Comparison of ENCODE assay signal across 8 mouse cellular contexts in genomic region chr5:114537308-114538020, GRCm38 (mm10). TPM values are rescaled to one million over a fixed set of nuclear protein-coding genes. Genes with fewer than 3 reads are reported as not detected.
DNase-seq lines count a peak whose midpoint lies in the region; ATAC-seq and TF ChIP-seq lines count a peak whose summit lies in the region.

No protein-coding gene starts in this region.

- peak; percentile 49 to 55 for DNase-seq in cerebellum, postnatal 10 days
- no peak for DNase-seq in cerebellum, adult 8-10 months
- DNase-seq in right cerebral cortex, adult 2 months (ENCODE audit: low spot score in 2 of 2), result peak; percentile 4 to 12
- DNase-seq in right cerebral cortex, postnatal 14 days, result no peak
- DNase-seq in limb, embryonic 14.5 days (ENCODE audit: low spot score), result no peak
- no peak for DNase-seq in stomach, postnatal 0 days (ENCODE audit: low spot score)
- no peak for DNase-seq in lung, adult 2 months
- DNase-seq in left cerebral cortex, postnatal 36 days (ENCODE audit: low spot score in 2 of 2), result no peak

- no peak for TF ChIP-seq EP300 in stomach, postnatal 0 days (optimal IDR thresholded peaks at IDR 0.05)

- no peak for TF ChIP-seq CTCF in stomach, postnatal 0 days (IDR thresholded peaks at IDR 0.05; ENCODE audit: low read depth)
- TF ChIP-seq CTCF in lung, adult 2 months (IDR thresholded peaks at IDR 0.05; ENCODE audit: insufficient read depth, low read length), result no peak

- 0 out of 2 replicates have a peak, but pooled peaks cover 11% of the 10 kb centered on the region for H3K27me3 ChIP-seq in limb, embryonic 14.5 days (ENCODE audit: control insufficient read depth, insufficient read depth, low read length)
- no peaks in the 10 kb centered on the region for H3K27me3 ChIP-seq in stomach, postnatal 0 days (ENCODE audit: control insufficient read depth, insufficient read depth, low read length)

- peak overlapping the region; percentile 18 for H3K4me3 ChIP-seq in limb, embryonic 14.5 days (replicated peaks; ENCODE audit: low read length)
- H3K4me3 ChIP-seq in stomach, postnatal 0 days (ENCODE audit: low read depth, low read length), result no peak overlapping the region
- no peak overlapping the region for H3K4me3 ChIP-seq in lung, adult 2 months (replicated peaks; ENCODE audit: extremely low read depth, low read depth, low read length)

- intact Hi-C loops in left cerebral cortex, postnatal 36 days (cut with DNase I), result no loop called here

- no peaks in the 10 kb centered on the region for H3K36me3 ChIP-seq in limb, embryonic 14.5 days (ENCODE audit: control insufficient read depth, insufficient read depth, low read length)
- no peaks in the 10 kb centered on the region for H3K36me3 ChIP-seq in stomach, postnatal 0 days (ENCODE audit: control insufficient read depth, insufficient read depth, low read length)

- no peak overlapping the region for H3K27ac ChIP-seq in limb, embryonic 14.5 days (replicated peaks; ENCODE audit: low read depth, low read length)
- no peak overlapping the region for H3K27ac ChIP-seq in stomach, postnatal 0 days (replicated peaks)

- H3K4me2 ChIP-seq in limb, embryonic 14.5 days (replicated peaks; ENCODE audit: low read depth, low read length, severe bottlenecking), result peak overlapping the region; percentile 29
- peak overlapping the region; percentile 11 for H3K4me2 ChIP-seq in stomach, postnatal 0 days (replicated peaks; ENCODE audit: low read depth)

- peaks cover 29% of the 10 kb centered on the region for H3K4me1 ChIP-seq in limb, embryonic 14.5 days (ENCODE audit: control insufficient read depth, insufficient read depth, low read length)
- H3K4me1 ChIP-seq in stomach, postnatal 0 days (replicated peaks; ENCODE audit: control insufficient read depth, insufficient read depth), result no peaks in the 10 kb centered on the region
- no peaks in the 10 kb centered on the region for H3K4me1 ChIP-seq in lung, adult 2 months (ENCODE audit: control insufficient read depth, insufficient read depth, low read length)

- no peak for TF ChIP-seq POLR2A in limb, embryonic 14.5 days (IDR thresholded peaks at IDR 0.05; ENCODE audit: borderline replicate concordance, extremely low read depth, insufficient read depth, insufficient read length)
- TF ChIP-seq POLR2A in lung, adult 2 months (IDR thresholded peaks at IDR 0.05; ENCODE audit: borderline replicate concordance, extremely low read depth, low read depth, low read length), result no peak

- no peaks in the 10 kb centered on the region for H3K9me3 ChIP-seq in limb, embryonic 14.5 days (ENCODE audit: control insufficient read depth, low read length)
- H3K9me3 ChIP-seq in stomach, postnatal 0 days (ENCODE audit: control insufficient read depth, low read length), result no peaks in the 10 kb centered on the region

- 7% methylated on average over 26 of the region's 26 CpGs for WGBS in limb, embryonic 14.5 days
- 9% methylated on average over 26 of the region's 26 CpGs for WGBS in stomach, postnatal 0 days
- 12% methylated on average over 26 of the region's 26 CpGs for WGBS in lung, adult 2 months

- no peak for ATAC-seq in limb, embryonic 14.5 days (ENCODE audit: low FRiP score, low read depth)
- no peak for ATAC-seq in stomach, postnatal 0 days (ENCODE audit: low FRiP score, low TSS enrichment)

- no peak overlapping the region for H3K9ac ChIP-seq in limb, embryonic 14.5 days (ENCODE audit: low read depth, low read length, severe bottlenecking)
- no peak overlapping the region for H3K9ac ChIP-seq in stomach, postnatal 0 days (ENCODE audit: low read length)

RNA-seq across cellular contexts. Expression of gene Fam222a, which starts 30.4 kb away (rescaled TPM):
- polyA plus RNA-seq in limb, embryonic 14.5 days (2012; rRNA removed), result 1.5 and 2.2 TPM in 2 replicates
- 0.86 and 1.1 TPM in 2 replicates for polyA plus RNA-seq in limb, embryonic 14.5 days (2014; fragmentation: Nextera tagmentation; extraction: Ambion mirVana)
- polyA plus RNA-seq in stomach, postnatal 0 days (2015; fragmentation: Nextera tagmentation; extraction: Ambion mirVana), result 0.79 and 0.98 TPM in 2 replicates
- polyA plus RNA-seq in lung, adult 2 months (2012; rRNA removed), result 7.6 and 8.0 TPM in 2 replicates
- 10 to 100 TPM in 1 of 2 experiments, 1 to 10 TPM in 1; 10.0 to 12.6 TPM for total RNA-seq in left cerebral cortex, postnatal 36 days (2021)

Comparison
In these comparisons a context has a peak if more than half of its experiments do, and no peak if none do; other contexts are left out.
1. DNase-seq: peak in cerebellum, postnatal 10 days (2 of 2) and right cerebral cortex, adult 2 months (2 of 2); none in cerebellum, adult 8-10 months (single experiment), right cerebral cortex, postnatal 14 days (single experiment), limb, embryonic 14.5 days (single experiment), stomach, postnatal 0 days (single experiment), lung, adult 2 months (single experiment) and left cerebral cortex, postnatal 36 days (0 of 2).